Mouse (Mus musculus) erythroblast, embryonic 14.5 days (primary cell): ENCODE data around the gene Runx3.

ENCODE experiments used
- GATA1 ChIP-seq: IDR thresholded peaks from 2 replicates; pipeline ENCODE4 v1.6.1; 2012; ENCODE audit warnings: low read length, inconsistent platforms, mixed read lengths
- TAL1 ChIP-seq: IDR thresholded peaks from 3 replicates; pipeline ENCODE4 v1.6.1; 2012; ENCODE audit warnings: low read length, inconsistent platforms, mixed read lengths

- TF ChIP-seq TAL1 = no peak
- no peak for TF ChIP-seq GATA1
Observed at GRCm38 (mm10) chr4:135151111-135151987, 30.9 kb downstream of the Runx3 start.
